Mouse (Mus musculus): ENCODE data around the gene Camk2g.

DNA sequence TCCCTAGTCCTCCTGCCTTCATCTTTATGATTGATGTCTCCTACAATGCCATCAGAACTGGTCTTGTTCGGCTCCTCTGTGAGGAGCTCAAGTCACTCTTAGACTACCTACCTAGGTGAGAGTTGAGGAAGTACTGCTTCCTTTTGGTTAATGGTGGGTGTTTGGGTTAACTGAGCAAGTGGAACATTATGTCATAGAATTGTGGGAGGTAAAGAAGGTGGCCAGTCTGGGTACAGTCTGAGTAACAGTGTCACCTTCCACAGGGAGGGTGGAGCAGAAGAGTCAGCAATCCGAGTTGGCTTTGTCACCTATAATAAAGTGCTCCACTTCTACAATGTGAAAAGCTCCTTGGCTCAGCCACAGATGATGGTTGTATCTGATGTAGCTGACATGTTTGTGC is 104.9 kb downstream of the Camk2g start:
- no peak for TF ChIP-seq TCF12 (IDR thresholded peaks at IDR 0.05; ENCODE audit: low read depth, low read length)
- TF ChIP-seq TBP (IDR thresholded peaks at IDR 0.05; ENCODE audit: low read depth, low read length): no peak
- no peak for TF ChIP-seq E2F4 (IDR thresholded peaks at IDR 0.05; ENCODE audit: borderline replicate concordance, low read depth, low read length)
